Mouse (Mus musculus) erythroblast, embryonic 14.5 days (primary cell): ENCODE results near the gene Ryr1.

Source experiments
- GATA1 ChIP-seq: IDR thresholded peaks from 2 replicates; pipeline ENCODE4 v1.6.1; 2012; ENCODE audit warnings: low read length, inconsistent platforms, mixed read lengths
- TAL1 ChIP-seq: IDR thresholded peaks from 3 replicates; pipeline ENCODE4 v1.6.1; 2012; ENCODE audit warnings: low read length, inconsistent platforms, mixed read lengths

- TF ChIP-seq TAL1 (no peak), GATA1 (no peak)
Measured at GRCm38 (mm10) chr7:29046533-29046932, 78.4 kb downstream of the Ryr1 start.
